Mouse (Mus musculus): Measurements from ENCODE around the gene Atf6b. TPM values are rescaled to one million over a fixed set of nuclear protein-coding genes. Genes with fewer than 3 reads are reported as not detected.

Atf6b gene
- total RNA-seq, 1 experiment = 55.7 TPM

- in situ Hi-C loops (cut with MboI; ENCODE audit: low sequenced_read_pairs in 2 of 2, unreplicated experiment in 2 of 2) = no loop called here
- TF ChIP-seq ZNF384 (IDR thresholded peaks at IDR 0.05; ENCODE audit: low read depth, low read length) = no peak
- no peak for TF ChIP-seq ZC3H11A (IDR thresholded peaks at IDR 0.05; ENCODE audit: borderline replicate concordance, low read depth, low read length)
- no peak for TF ChIP-seq MAFK (IDR thresholded peaks at IDR 0.05; ENCODE audit: insufficient read depth, low read depth, low read length)
- no peak for TF ChIP-seq HCFC1 (IDR thresholded peaks at IDR 0.05; ENCODE audit: borderline replicate concordance, insufficient read depth, low read length)
- TF ChIP-seq CHD2 (IDR thresholded peaks at IDR 0.05; ENCODE audit: low read depth, low read length) = no peak
- H3K4me1 ChIP-seq (ENCODE audit: control insufficient read depth in 2 of 2, insufficient read depth in 2 of 2, low read length in 2 of 2, poor library complexity in 1 of 2) = peaks cover 0 to 11% of the 10 kb centered on the region in 2 experiments; a peak in 2 of 4 replicates
- H3K9ac ChIP-seq (ENCODE audit: insufficient read depth, low read depth, low read length, poor library complexity, severe bottlenecking) = peak overlapping the region; percentile 21; the same call in 1 of the 2 replicates
- H3K27ac ChIP-seq (ENCODE audit: insufficient read depth, low read depth, low read length, poor library complexity, severe bottlenecking) = no peak overlapping the region
- H3K9me3 ChIP-seq (ENCODE audit: control insufficient read depth, insufficient read depth, low read depth, low read length) = no peaks in the 10 kb centered on the region
- DNase-seq (ENCODE audit: low read depth, low spot score) = no peak
- H3K4me3 ChIP-seq (ENCODE audit: insufficient read depth in 1 of 2, low read depth in 1 of 2, low read length in 2 of 2, poor library complexity in 1 of 2, severe bottlenecking in 1 of 2) = peak overlapping the region; percentile 51 to 53; a peak in 3 of 4 replicates
- H3K36me3 ChIP-seq (ENCODE audit: control insufficient read depth, insufficient read depth, low read length, poor library complexity, severe bottlenecking) = peaks cover 19% of the 10 kb centered on the region
These were observed 975 bp upstream of the Atf6b start for GRCm38 (mm10) chr17:34645831-34646511.

GRCm38 (mm10) chr17:34648141-34648890 lies 1.4 kb downstream of the Atf6b start:
- Histone ChIP-seq H3K4me3 (ENCODE audit: insufficient read depth in 1 of 2, low read depth in 1 of 2, low read length in 2 of 2, poor library complexity in 1 of 2, severe bottlenecking in 1 of 2) (no peak overlapping the region), H3K27ac (ENCODE audit: insufficient read depth, low read depth, low read length, poor library complexity, severe bottlenecking) (no peak overlapping the region), H3K36me3 (ENCODE audit: control insufficient read depth, insufficient read depth, low read length, poor library complexity, severe bottlenecking) (peaks cover 40% of the 10 kb centered on the region), H3K9ac (ENCODE audit: insufficient read depth, low read depth, low read length, poor library complexity, severe bottlenecking) (no peak overlapping the region), H3K4me1 (ENCODE audit: control insufficient read depth in 2 of 2, insufficient read depth in 2 of 2, low read length in 2 of 2, poor library complexity in 1 of 2) (peaks cover 0 to 11% of the 10 kb centered on the region in 2 experiments; a peak in 2 of 4 replicates), H3K9me3 (ENCODE audit: control insufficient read depth, insufficient read depth, low read depth, low read length) (no peaks in the 10 kb centered on the region)
- TF ChIP-seq ZC3H11A (IDR thresholded peaks at IDR 0.05; ENCODE audit: borderline replicate concordance, low read depth, low read length) = no peak
- TF ChIP-seq HCFC1 (IDR thresholded peaks at IDR 0.05; ENCODE audit: borderline replicate concordance, insufficient read depth, low read length) = no peak
- no peak for TF ChIP-seq MAFK (IDR thresholded peaks at IDR 0.05; ENCODE audit: insufficient read depth, low read depth, low read length)
- TF ChIP-seq ZNF384 (IDR thresholded peaks at IDR 0.05; ENCODE audit: low read depth, low read length) = no peak
- in situ Hi-C loops (cut with MboI; ENCODE audit: low sequenced_read_pairs in 2 of 2, unreplicated experiment in 2 of 2) = no loop called here
- no peak for DNase-seq (ENCODE audit: low read depth, low spot score)

GRCm38 (mm10) chr17:34649106-34649864 lies 2.3 kb downstream of the Atf6b start:
- no peak overlapping the region for H3K4me3 ChIP-seq (ENCODE audit: insufficient read depth in 1 of 2, low read depth in 1 of 2, low read length in 2 of 2, poor library complexity in 1 of 2, severe bottlenecking in 1 of 2)
- no peak for TF ChIP-seq HCFC1 (IDR thresholded peaks at IDR 0.05; ENCODE audit: borderline replicate concordance, insufficient read depth, low read length)
- no peak for TF ChIP-seq ZNF384 (IDR thresholded peaks at IDR 0.05; ENCODE audit: low read depth, low read length)
- TF ChIP-seq CHD2 (IDR thresholded peaks at IDR 0.05; ENCODE audit: low read depth, low read length) = no peak

GRCm38 (mm10) chr17:34650781-34651180 lies 3.8 kb downstream of the Atf6b start:
- H3K9me3 ChIP-seq (ENCODE audit: control insufficient read depth, insufficient read depth, low read depth, low read length) = no peaks in the 10 kb centered on the region
- peaks cover 53% of the 10 kb centered on the region for H3K36me3 ChIP-seq (ENCODE audit: control insufficient read depth, insufficient read depth, low read length, poor library complexity, severe bottlenecking)
- no peak overlapping the region for H3K9ac ChIP-seq (ENCODE audit: insufficient read depth, low read depth, low read length, poor library complexity, severe bottlenecking)
- H3K4me3 ChIP-seq (ENCODE audit: insufficient read depth in 1 of 2, low read depth in 1 of 2, low read length in 2 of 2, poor library complexity in 1 of 2, severe bottlenecking in 1 of 2) = no peak overlapping the region
- H3K4me1 ChIP-seq (ENCODE audit: control insufficient read depth in 2 of 2, insufficient read depth in 2 of 2, low read length in 2 of 2, poor library complexity in 1 of 2) = peaks cover 0 to 6% of the 10 kb centered on the region in 2 experiments; a peak in 2 of 4 replicates
- TF ChIP-seq ZC3H11A (IDR thresholded peaks at IDR 0.05; ENCODE audit: borderline replicate concordance, low read depth, low read length) (no peak), MAFK (IDR thresholded peaks at IDR 0.05; ENCODE audit: insufficient read depth, low read depth, low read length) (no peak), ZNF384 (IDR thresholded peaks at IDR 0.05; ENCODE audit: low read depth, low read length) (no peak), CHD2 (IDR thresholded peaks at IDR 0.05; ENCODE audit: low read depth, low read length) (no peak), HCFC1 (IDR thresholded peaks at IDR 0.05; ENCODE audit: borderline replicate concordance, insufficient read depth, low read length) (no peak)
- in situ Hi-C loops (cut with MboI; ENCODE audit: low sequenced_read_pairs in 2 of 2, unreplicated experiment in 2 of 2) = no loop called here
- H3K27ac ChIP-seq (ENCODE audit: insufficient read depth, low read depth, low read length, poor library complexity, severe bottlenecking) = no peak overlapping the region
- DNase-seq (ENCODE audit: low read depth, low spot score) = no peak

More at GRCm38 (mm10) chr17:34649106-34649864, 2.3 kb downstream of the Atf6b start:
- Histone ChIP-seq H3K27ac (ENCODE audit: insufficient read depth, low read depth, low read length, poor library complexity, severe bottlenecking) (no peak overlapping the region), H3K36me3 (ENCODE audit: control insufficient read depth, insufficient read depth, low read length, poor library complexity, severe bottlenecking) (peaks cover 47% of the 10 kb centered on the region), H3K9me3 (ENCODE audit: control insufficient read depth, insufficient read depth, low read depth, low read length) (no peaks in the 10 kb centered on the region), H3K4me1 (ENCODE audit: control insufficient read depth in 2 of 2, insufficient read depth in 2 of 2, low read length in 2 of 2, poor library complexity in 1 of 2) (peaks cover 0 to 9% of the 10 kb centered on the region in 2 experiments; a peak in 2 of 4 replicates), H3K9ac (ENCODE audit: insufficient read depth, low read depth, low read length, poor library complexity, severe bottlenecking) (no peak overlapping the region)
- in situ Hi-C loops (cut with MboI; ENCODE audit: low sequenced_read_pairs in 2 of 2, unreplicated experiment in 2 of 2) = no loop called here
- no peak for DNase-seq (ENCODE audit: low read depth, low spot score)

All from ES-E14 (cell line).